Mouse (Mus musculus) ES-Bruce4 (cell line): Measurements from ENCODE around the gene Smim1.

ENCODE experiments used
- CTCF ChIP-seq: IDR thresholded peaks from one replicate; pipeline ENCODE4 v1.8.1; 2011; ENCODE audit warnings: low read depth, low read length
- EP300 ChIP-seq: IDR thresholded peaks from 2 replicates; pipeline ENCODE4 v1.6.1; 2011; ENCODE audit warnings: low read depth, low read length; ENCODE audit not compliant: insufficient read depth
- POLR2A ChIP-seq: IDR thresholded peaks from one replicate; pipeline ENCODE4 v1.8.1; 2011; ENCODE audit warnings: low read length; ENCODE audit not compliant: insufficient read depth

- no peak for TF ChIP-seq CTCF
- TF ChIP-seq POLR2A = no peak
- no peak for TF ChIP-seq EP300
Measured at GRCm38 (mm10) chr4:154022844-154023243, 3.2 kb downstream of the Smim1 start.
